Mouse (Mus musculus): Measurements from ENCODE around the gene Hmgcr. TPM values are rescaled to one million over a fixed set of nuclear protein-coding genes. Genes with fewer than 3 reads are reported as not detected.

The Hmgcr gene
- polyA plus RNA-seq (2015; fragmentation: Nextera tagmentation; extraction: Ambion mirVana): 64.0 and 69.2 TPM in 2 replicates

GRCm38 (mm10) chr13:96670406-96671077 is at the start of gene Hmgcr:
Hmgcr (minus strand) TSS chr13:96670936.
- no peaks in the 10 kb centered on the region for H3K9me3 ChIP-seq (replicated peaks)
- H3K27ac ChIP-seq: peak within 1 kb of the TSS; percentile 91
- peak within 1 kb of the TSS; percentile 93 for H3K9ac ChIP-seq
- WGBS: under 1% methylated on average over 69 of the region's 70 CpGs
- H3K4me2 ChIP-seq: peak within 1 kb of the TSS; percentile 75
- H3K4me1 ChIP-seq: peaks cover 29% of the 10 kb centered on the region
- ATAC-seq (replicated peaks; ENCODE audit: low FRiP score): peak; percentile 100
- peaks cover 14% of the 10 kb centered on the region for H3K36me3 ChIP-seq
- peak within 1 kb of the TSS; percentile 91 for H3K4me3 ChIP-seq (replicated peaks)
- H3K27me3 ChIP-seq: no peaks in the 10 kb centered on the region

- Histone ChIP-seq H3K9me3 (replicated peaks) (no peaks in the 10 kb centered on the region), H3K4me1 (no peaks in the 10 kb centered on the region), H3K27me3 (no peaks in the 10 kb centered on the region), H3K27ac (no peak overlapping the region), H3K4me3 (replicated peaks) (no peak overlapping the region), H3K36me3 (no peaks in the 10 kb centered on the region), H3K4me2 (no peak overlapping the region), H3K9ac (no peak overlapping the region)
- ATAC-seq (replicated peaks; ENCODE audit: low FRiP score): no peak
- WGBS: 73% methylated on average over 2 of the region's 2 CpGs
Observed at GRCm38 (mm10) chr13:96720003-96720402, 49.3 kb upstream of the Hmgcr start.

- Histone ChIP-seq H3K36me3 (no peaks in the 10 kb centered on the region), H3K9me3 (replicated peaks) (no peaks in the 10 kb centered on the region), H3K9ac (no peak overlapping the region), H3K4me3 (replicated peaks) (no peak overlapping the region), H3K4me2 (no peak overlapping the region), H3K27me3 (no peaks in the 10 kb centered on the region), H3K27ac (no peak overlapping the region), H3K4me1 (no peaks in the 10 kb centered on the region)
- 54% methylated on average over 1 of the region's 1 CpGs for WGBS
- no peak for ATAC-seq (replicated peaks; ENCODE audit: low FRiP score)
Observed at GRCm38 (mm10) chr13:96717821-96718220, 47.1 kb upstream of the Hmgcr start.

GRCm38 (mm10) chr13:96716311-96716710 is 45.6 kb upstream of the Hmgcr start:
- Histone ChIP-seq H3K4me2 (no peak overlapping the region), H3K9me3 (replicated peaks) (no peaks in the 10 kb centered on the region), H3K36me3 (no peaks in the 10 kb centered on the region), H3K4me1 (no peaks in the 10 kb centered on the region), H3K27ac (no peak overlapping the region), H3K9ac (no peak overlapping the region), H3K4me3 (replicated peaks) (no peak overlapping the region), H3K27me3 (no peaks in the 10 kb centered on the region)
- 89% methylated on average over 2 of the region's 2 CpGs for WGBS
- ATAC-seq (replicated peaks; ENCODE audit: low FRiP score): no peak

GRCm38 (mm10) chr13:96709269-96710233 is 38.8 kb upstream of the Hmgcr start:
- WGBS: 73% methylated on average over 8 of the region's 8 CpGs
- Histone ChIP-seq H3K4me3 (replicated peaks) (no peak overlapping the region), H3K4me1 (no peaks in the 10 kb centered on the region), H3K36me3 (no peaks in the 10 kb centered on the region), H3K9ac (no peak overlapping the region), H3K9me3 (replicated peaks) (no peaks in the 10 kb centered on the region), H3K4me2 (no peak overlapping the region), H3K27me3 (no peaks in the 10 kb centered on the region), H3K27ac (no peak overlapping the region)
- ATAC-seq (replicated peaks; ENCODE audit: low FRiP score): no peak

GRCm38 (mm10) chr13:96702567-96703278 is 32.0 kb upstream of the Hmgcr start:
- no peak overlapping the region for H3K4me3 ChIP-seq (replicated peaks)
- no peak overlapping the region for H3K4me2 ChIP-seq
- H3K4me1 ChIP-seq: no peaks in the 10 kb centered on the region
- H3K27me3 ChIP-seq: no peaks in the 10 kb centered on the region
- WGBS: 78% methylated on average over 9 of the region's 9 CpGs
- no peak overlapping the region for H3K9ac ChIP-seq
- H3K9me3 ChIP-seq (replicated peaks): no peaks in the 10 kb centered on the region
- H3K27ac ChIP-seq: no peak overlapping the region
- no peak for ATAC-seq (replicated peaks; ENCODE audit: low FRiP score)
- no peaks in the 10 kb centered on the region for H3K36me3 ChIP-seq

GRCm38 (mm10) chr13:96697805-96698586 is 27.3 kb upstream of the Hmgcr start:
- Histone ChIP-seq H3K4me2 (no peak overlapping the region), H3K9ac (no peak overlapping the region), H3K27ac (no peak overlapping the region), H3K27me3 (no peaks in the 10 kb centered on the region), H3K9me3 (replicated peaks) (no peaks in the 10 kb centered on the region), H3K4me1 (no peaks in the 10 kb centered on the region), H3K4me3 (replicated peaks) (no peak overlapping the region), H3K36me3 (no peaks in the 10 kb centered on the region)
- peak; percentile 82; the same call in 1 of the 2 replicates for ATAC-seq (replicated peaks; ENCODE audit: low FRiP score)
- WGBS: 74% methylated on average over 8 of the region's 8 CpGs

- Histone ChIP-seq H3K36me3 (no peaks in the 10 kb centered on the region), H3K4me1 (no peaks in the 10 kb centered on the region), H3K9me3 (replicated peaks) (no peaks in the 10 kb centered on the region), H3K9ac (no peak overlapping the region), H3K27me3 (no peaks in the 10 kb centered on the region), H3K4me3 (replicated peaks) (no peak overlapping the region), H3K27ac (no peak overlapping the region), H3K4me2 (no peak overlapping the region)
- 96% methylated on average over 2 of the region's 2 CpGs for WGBS
- no peak for ATAC-seq (replicated peaks; ENCODE audit: low FRiP score)
Observed at GRCm38 (mm10) chr13:96695428-96695827, 24.7 kb upstream of the Hmgcr start.

GRCm38 (mm10) chr13:96689901-96690300 is 19.2 kb upstream of the Hmgcr start:
- WGBS: 87% methylated on average over 5 of the region's 5 CpGs
- Histone ChIP-seq H3K27me3 (no peaks in the 10 kb centered on the region), H3K4me1 (no peaks in the 10 kb centered on the region), H3K36me3 (no peaks in the 10 kb centered on the region), H3K9me3 (replicated peaks) (no peaks in the 10 kb centered on the region), H3K27ac (no peak overlapping the region), H3K9ac (no peak overlapping the region), H3K4me2 (no peak overlapping the region), H3K4me3 (replicated peaks) (no peak overlapping the region)
- ATAC-seq (replicated peaks; ENCODE audit: low FRiP score): no peak

GRCm38 (mm10) chr13:96687261-96687660 is 16.5 kb upstream of the Hmgcr start:
- Histone ChIP-seq H3K4me3 (replicated peaks) (no peak overlapping the region), H3K27ac (no peak overlapping the region), H3K9me3 (replicated peaks) (no peaks in the 10 kb centered on the region), H3K36me3 (no peaks in the 10 kb centered on the region), H3K9ac (no peak overlapping the region), H3K27me3 (no peaks in the 10 kb centered on the region), H3K4me2 (no peak overlapping the region), H3K4me1 (no peaks in the 10 kb centered on the region)
- ATAC-seq (replicated peaks; ENCODE audit: low FRiP score): no peak
- 67% methylated on average over 9 of the region's 9 CpGs for WGBS

- no peak for ATAC-seq (replicated peaks; ENCODE audit: low FRiP score)
- Histone ChIP-seq H3K36me3 (no peaks in the 10 kb centered on the region), H3K9ac (no peak overlapping the region), H3K4me1 (no peaks in the 10 kb centered on the region), H3K4me3 (replicated peaks) (no peak overlapping the region), H3K27me3 (no peaks in the 10 kb centered on the region), H3K4me2 (no peak overlapping the region), H3K27ac (no peak overlapping the region), H3K9me3 (replicated peaks) (no peaks in the 10 kb centered on the region)
- 81% methylated on average over 5 of the region's 5 CpGs for WGBS
Observed at GRCm38 (mm10) chr13:96684779-96685178, 14.0 kb upstream of the Hmgcr start.
